Mouse (Mus musculus) heart, embryonic 11.5 days (tissue): ENCODE results near the gene Gm5152. TPM values are rescaled to one million over a fixed set of nuclear protein-coding genes. Genes with fewer than 3 reads are reported as not detected.
"Not testable (repeated sequence)": the region's sequence is repeated elsewhere in the genome, so short reads cannot be mapped to it uniquely, and the experiment has no call there.

ENCODE experiments used
- ATAC-seq: fragments of 200-750 bp; cut with Nextera tagmentation; replicated peaks from 2 replicates; pipeline ENCODE4 v1.8.0; 2017; ENCODE audit warnings: moderate library complexity; ENCODE audit not compliant: insufficient number of reproducible peaks, low FRiP score, low TSS enrichment
- H3K27ac ChIP-seq: fragments of 300-500 bp; sonication (generic); 2 replicates; pipeline ENCODE4 v1.5.1; 2014; ENCODE audit warnings: mild to moderate bottlenecking, low read depth, low read length
- H3K27me3 ChIP-seq: fragments of 300-500 bp; sonication (generic); 2 replicates; pipeline ENCODE4 v1.6.1; 2014; ENCODE audit warnings: mild to moderate bottlenecking, low read length, mixed read lengths; ENCODE audit not compliant: control insufficient read depth, insufficient read depth
- H3K36me3 ChIP-seq: fragments of 300-500 bp; sonication (generic); 2 replicates; pipeline ENCODE4 v1.6.1; 2014; ENCODE audit warnings: mild to moderate bottlenecking, low read length, moderate library complexity, mixed read lengths; ENCODE audit not compliant: control insufficient read depth, insufficient read depth
- H3K4me1 ChIP-seq: fragments of 300-500 bp; sonication (generic); 2 replicates; pipeline ENCODE4 v1.6.1; 2014; ENCODE audit warnings: low read length; ENCODE audit not compliant: control insufficient read depth, insufficient read depth
- H3K4me2 ChIP-seq: fragments of 300-500 bp; sonication (generic); 2 replicates; pipeline ENCODE4 v1.6.1; 2014; ENCODE audit warnings: mild to moderate bottlenecking, moderate library complexity
- H3K4me3 ChIP-seq: fragments of 300-500 bp; sonication (generic); 2 replicates; pipeline ENCODE4 v1.5.1; 2014; ENCODE audit warnings: low read depth, low read length
- H3K9ac ChIP-seq: fragments of 300-500 bp; sonication (generic); 2 replicates; pipeline ENCODE4 v1.6.1; 2014; ENCODE audit warnings: mild to moderate bottlenecking, low read depth, low read length, moderate library complexity
- H3K9me3 ChIP-seq: fragments of 300-500 bp; sonication (generic); replicated peaks from 2 replicates; pipeline ENCODE4 v1.6.1; 2016; ENCODE audit warnings: low read length; ENCODE audit not compliant: control insufficient read depth
- WGBS: fragments of 180-500 bp; shearing (Covaris S2); extraction: QIAGEN DNeasy Blood & Tissue Kit; methylation state at CpG from one replicate; pipeline ENCODE4 v1.1.7; 2014; ENCODE audit not compliant: insufficient replicate concordance; 5-methylcytosine and 5-hydroxymethylcytosine counted together
- polyA plus RNA-seq: library from polyadenylated mRNA; unstranded; fragments of >200 nt; fragmentation: Nextera tagmentation; extraction: Ambion mirVana; gene quantifications from 2 replicates; pipeline ENCODE4 v1.2.1, GENCODE M21; 2014

Gene Gm5152
- not detected in 2 replicates for polyA plus RNA-seq

DNA sequence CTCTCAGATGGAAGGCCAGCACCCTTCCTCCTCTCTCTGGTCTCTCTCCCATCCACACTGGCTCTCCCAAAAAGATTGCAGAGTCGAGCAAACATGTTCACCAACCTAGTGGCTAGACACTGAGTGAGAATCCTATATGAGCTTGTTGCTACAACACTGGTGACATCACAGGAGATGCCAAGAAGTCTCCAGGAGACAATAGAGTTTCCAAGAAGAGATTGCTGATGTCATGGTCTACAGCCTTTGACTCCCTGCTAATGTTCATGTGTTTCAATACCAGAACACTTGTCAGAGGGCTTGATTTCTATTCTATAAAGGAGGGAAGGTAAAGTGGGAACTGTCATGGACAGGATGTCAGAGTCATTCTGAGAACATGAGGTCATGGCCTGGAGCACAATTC, at the start of gene Gm5152:
Gm5152 (minus strand) TSS at position 101 of the 400 bp plus-strand sequence.
- not testable (repeated sequence) for H3K9me3 ChIP-seq, ATAC-seq, H3K27ac ChIP-seq, H3K4me1 ChIP-seq, H3K27me3 ChIP-seq, H3K36me3 ChIP-seq, H3K4me3 ChIP-seq, H3K9ac ChIP-seq, H3K4me2 ChIP-seq
- no CpG with 5 or more reads among the region's 1 CpGs for WGBS

GRCm38 (mm10) chr5:10254768-10255167, 8.4 kb upstream of the Gm5152 start:
- H3K27ac ChIP-seq, ATAC-seq, H3K36me3 ChIP-seq, H3K4me2 ChIP-seq, H3K27me3 ChIP-seq, H3K9ac ChIP-seq, H3K4me1 ChIP-seq, H3K9me3 ChIP-seq, H3K4me3 ChIP-seq: not testable (repeated sequence)
- WGBS, result 74% methylated on average over 1 of the region's 1 CpGs

GRCm38 (mm10) chr5:10245770-10246169, 556 bp downstream of the Gm5152 start:
- H3K4me2 ChIP-seq, H3K4me1 ChIP-seq, H3K9ac ChIP-seq, H3K36me3 ChIP-seq, H3K27ac ChIP-seq, H3K4me3 ChIP-seq, H3K27me3 ChIP-seq, ATAC-seq, H3K9me3 ChIP-seq: not testable (repeated sequence)

DNA sequence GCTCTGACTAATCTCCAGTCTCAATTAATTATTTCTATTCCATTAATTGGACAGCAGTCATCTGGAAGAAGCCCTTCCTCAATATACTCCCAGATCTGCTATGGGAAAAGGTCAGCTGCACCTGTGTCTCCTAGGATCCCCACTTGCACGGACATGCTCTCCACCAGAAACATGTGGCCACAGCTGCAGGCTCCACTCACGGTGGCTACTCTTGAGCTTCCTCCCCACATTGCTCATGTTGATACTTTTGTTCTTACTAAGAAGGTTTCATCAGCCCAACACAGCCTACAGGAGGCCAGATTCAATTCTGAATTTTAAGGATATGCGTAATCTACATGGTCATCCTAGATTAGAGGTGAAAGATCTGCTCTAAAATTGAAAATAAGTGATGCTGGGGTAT, 5.9 kb downstream of the Gm5152 start:
- not testable (repeated sequence) for H3K27me3 ChIP-seq, H3K9me3 ChIP-seq, H3K9ac ChIP-seq, H3K4me2 ChIP-seq, ATAC-seq, H3K27ac ChIP-seq, H3K4me1 ChIP-seq, H3K4me3 ChIP-seq, H3K36me3 ChIP-seq
- WGBS, result 84% methylated on average over 3 of the region's 3 CpGs

DNA sequence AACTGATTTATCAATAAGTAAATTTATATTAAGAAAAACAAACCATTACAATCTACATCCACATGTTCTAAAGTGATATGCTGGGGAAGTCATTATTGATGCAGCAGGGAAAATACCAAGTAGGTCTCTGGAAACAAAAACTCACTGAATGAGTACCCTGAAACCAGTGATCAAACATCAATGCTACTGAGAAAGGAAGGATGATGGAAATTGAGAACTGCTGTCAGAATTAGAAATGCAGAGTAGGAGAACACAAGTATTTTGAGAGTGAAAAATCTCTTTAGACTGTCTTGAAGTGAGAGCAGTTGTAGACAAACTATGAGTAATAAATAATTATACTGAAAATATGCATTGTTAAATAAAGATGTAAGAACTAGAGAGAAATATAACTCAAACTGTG, 26.0 kb downstream of the Gm5152 start:
- no peaks in the 10 kb centered on the region for H3K27me3 ChIP-seq
- no peaks in the 10 kb centered on the region for H3K9me3 ChIP-seq
- no peak overlapping the region for H3K9ac ChIP-seq
- H3K4me2 ChIP-seq, result no peak overlapping the region
- H3K36me3 ChIP-seq, result no peaks in the 10 kb centered on the region
- H3K4me3 ChIP-seq, result no peak overlapping the region
- H3K27ac ChIP-seq, result no peak overlapping the region
- no peak for ATAC-seq
- H3K4me1 ChIP-seq, result no peaks in the 10 kb centered on the region

DNA sequence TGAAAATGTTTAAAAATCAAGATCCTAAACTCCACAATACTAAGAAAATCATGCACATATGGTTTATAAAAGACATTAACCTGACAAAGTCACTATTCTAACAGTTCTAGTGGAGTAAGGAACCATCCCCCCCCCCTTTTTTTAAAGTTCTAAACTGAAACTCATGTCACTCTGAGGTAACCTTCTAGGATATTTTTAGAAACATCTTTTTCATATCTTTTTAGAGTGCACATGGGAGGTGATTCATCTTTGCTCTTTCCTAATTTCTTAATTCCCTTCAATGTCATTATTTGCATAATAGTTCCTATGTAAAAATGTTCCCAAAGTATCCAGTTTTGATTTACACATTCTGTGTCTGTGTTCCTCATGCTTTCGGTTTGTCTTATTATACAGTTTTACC, 43.3 kb downstream of the Gm5152 start:
- no peak for ATAC-seq
- no peak overlapping the region for H3K4me2 ChIP-seq
- 0 out of 2 replicates have a peak, but pooled peaks cover 3% of the 10 kb centered on the region for H3K4me1 ChIP-seq
- no peak overlapping the region for H3K4me3 ChIP-seq
- H3K27ac ChIP-seq, result no peak overlapping the region
- H3K36me3 ChIP-seq, result no peaks in the 10 kb centered on the region
- no peak overlapping the region for H3K9ac ChIP-seq
- WGBS, result 87% methylated on average over 1 of the region's 1 CpGs
- no peaks in the 10 kb centered on the region for H3K27me3 ChIP-seq
- H3K9me3 ChIP-seq, result no peaks in the 10 kb centered on the region

GRCm38 (mm10) chr5:10196880-10197279, 49.4 kb downstream of the Gm5152 start:
- 26% methylated on average over 1 of the region's 1 CpGs for WGBS

More at GRCm38 (mm10) chr5:10196880-10197279, 49.4 kb downstream of the Gm5152 start:
- Histone ChIP-seq H3K36me3 (no peaks in the 10 kb centered on the region), H3K9ac (no peak overlapping the region), H3K4me1 (no peaks in the 10 kb centered on the region), H3K27me3 (no peaks in the 10 kb centered on the region), H3K27ac (peak overlapping the region; percentile 62; the same call in 1 of the 2 replicates), H3K4me2 (no peak overlapping the region), H3K9me3 (no peaks in the 10 kb centered on the region), H3K4me3 (no peak overlapping the region)
- peak; percentile 82 for ATAC-seq
